Mouse (Mus musculus): Measurements from ENCODE around the gene Pik3ap1. TPM values are rescaled to one million over a fixed set of nuclear protein-coding genes. Genes with fewer than 3 reads are reported as not detected.
A peak's percentile ranks its signal among the peaks of the same experiment; 100 is the strongest.

The Pik3ap1 gene
- total and polyA plus RNA-seq, 3 experiments, result 1.3 to 2.0 (median 2.0) TPM

- H3K79me2 ChIP-seq (replicated peaks; ENCODE audit: control insufficient read depth, insufficient read depth, low read length), result no peaks in the 10 kb centered on the region
- H3K9ac ChIP-seq (ENCODE audit: low read depth, low read length), result no peak overlapping the region
- H3K27ac ChIP-seq, result no peak overlapping the region
- peak in 1 of 2 experiments; percentile 16 for DNase-seq
- TF ChIP-seq POLR2A (IDR thresholded peaks at IDR 0.05; ENCODE audit: insufficient read depth, low read depth, low read length) (no peak), EP300 (IDR thresholded peaks at IDR 0.05; ENCODE audit: insufficient read depth, low read depth, low read length) (no peak), CTCF (IDR thresholded peaks at IDR 0.05) (no peak)
- no peaks in the 10 kb centered on the region for H3K36me3 ChIP-seq (ENCODE audit: control insufficient read depth, insufficient read depth, low read length)
- peak overlapping the region; percentile 7 for H3K4me3 ChIP-seq
- intact Hi-C loops (cut with DNase I), result no loop called here
- H3K4me1 ChIP-seq (ENCODE audit: control insufficient read depth, insufficient read depth, low read length), result peaks cover 1% of the 10 kb centered on the region; the same call in 1 of the 2 replicates
- H3K27me3 ChIP-seq (ENCODE audit: control insufficient read depth, insufficient read depth, low read length), result no peaks in the 10 kb centered on the region
- 13% methylated on average over 20 of the region's 20 CpGs for WGBS
These were observed 73.8 kb downstream of the Pik3ap1 start for GRCm38 (mm10) chr19:41310971-41311703.

GRCm38 (mm10) chr19:41303933-41304332 lies 81.0 kb downstream of the Pik3ap1 start:
- intact Hi-C loops (cut with DNase I), result no loop called here
- 69% methylated on average over 3 of the region's 3 CpGs for WGBS

GRCm38 (mm10) chr19:41303433-41303832 lies 81.5 kb downstream of the Pik3ap1 start:
- no peak for DNase-seq
- intact Hi-C loops (cut with DNase I), result no loop called here
- no peaks in the 10 kb centered on the region for H3K4me1 ChIP-seq (ENCODE audit: control insufficient read depth, insufficient read depth, low read length)
- H3K27ac ChIP-seq, result no peak overlapping the region
- 43% methylated on average over 6 of the region's 6 CpGs for WGBS
- no peak for TF ChIP-seq EP300 (IDR thresholded peaks at IDR 0.05; ENCODE audit: insufficient read depth, low read depth, low read length)
- no peak for TF ChIP-seq POLR2A (IDR thresholded peaks at IDR 0.05; ENCODE audit: insufficient read depth, low read depth, low read length)
- no peak for TF ChIP-seq CTCF (IDR thresholded peaks at IDR 0.05)
- H3K79me2 ChIP-seq (replicated peaks; ENCODE audit: control insufficient read depth, insufficient read depth, low read length), result no peaks in the 10 kb centered on the region
- H3K9ac ChIP-seq (ENCODE audit: low read depth, low read length), result no peak overlapping the region
- no peaks in the 10 kb centered on the region for H3K36me3 ChIP-seq (ENCODE audit: control insufficient read depth, insufficient read depth, low read length)
- no peak overlapping the region for H3K4me3 ChIP-seq
- H3K27me3 ChIP-seq (ENCODE audit: control insufficient read depth, insufficient read depth, low read length), result no peaks in the 10 kb centered on the region

More at GRCm38 (mm10) chr19:41303933-41304332, 81.0 kb downstream of the Pik3ap1 start:
- DNase-seq, result no peak
- H3K27ac ChIP-seq, result no peak overlapping the region
- no peaks in the 10 kb centered on the region for H3K79me2 ChIP-seq (replicated peaks; ENCODE audit: control insufficient read depth, insufficient read depth, low read length)
- H3K36me3 ChIP-seq (ENCODE audit: control insufficient read depth, insufficient read depth, low read length), result no peaks in the 10 kb centered on the region
- H3K4me3 ChIP-seq, result no peak overlapping the region
- no peaks in the 10 kb centered on the region for H3K27me3 ChIP-seq (ENCODE audit: control insufficient read depth, insufficient read depth, low read length)
- no peak for TF ChIP-seq EP300 (IDR thresholded peaks at IDR 0.05; ENCODE audit: insufficient read depth, low read depth, low read length)
- TF ChIP-seq CTCF (IDR thresholded peaks at IDR 0.05), result no peak
- no peak for TF ChIP-seq POLR2A (IDR thresholded peaks at IDR 0.05; ENCODE audit: insufficient read depth, low read depth, low read length)
- no peaks in the 10 kb centered on the region for H3K4me1 ChIP-seq (ENCODE audit: control insufficient read depth, insufficient read depth, low read length)
- H3K9ac ChIP-seq (ENCODE audit: low read depth, low read length), result no peak overlapping the region

- H3K4me1 ChIP-seq (ENCODE audit: control insufficient read depth, insufficient read depth, low read length), result no peaks in the 10 kb centered on the region
- TF ChIP-seq POLR2A (IDR thresholded peaks at IDR 0.05; ENCODE audit: insufficient read depth, low read depth, low read length) (no peak), EP300 (IDR thresholded peaks at IDR 0.05; ENCODE audit: insufficient read depth, low read depth, low read length) (no peak), CTCF (IDR thresholded peaks at IDR 0.05) (no peak)
- H3K9ac ChIP-seq (ENCODE audit: low read depth, low read length), result no peak overlapping the region
- H3K36me3 ChIP-seq (ENCODE audit: control insufficient read depth, insufficient read depth, low read length), result no peaks in the 10 kb centered on the region
- H3K4me3 ChIP-seq, result no peak overlapping the region
- H3K79me2 ChIP-seq (replicated peaks; ENCODE audit: control insufficient read depth, insufficient read depth, low read length), result no peaks in the 10 kb centered on the region
- intact Hi-C loops (cut with DNase I), result no loop called here
- no peaks in the 10 kb centered on the region for H3K27me3 ChIP-seq (ENCODE audit: control insufficient read depth, insufficient read depth, low read length)
- no peak for DNase-seq
- 73% methylated on average over 6 of the region's 6 CpGs for WGBS
- no peak overlapping the region for H3K27ac ChIP-seq
These were observed 83.0 kb downstream of the Pik3ap1 start for GRCm38 (mm10) chr19:41301856-41302255.

GRCm38 (mm10) chr19:41299446-41299845 lies 85.5 kb downstream of the Pik3ap1 start:
- WGBS, result 85% methylated on average over 8 of the region's 8 CpGs
- Histone ChIP-seq H3K27me3 (ENCODE audit: control insufficient read depth, insufficient read depth, low read length) (no peaks in the 10 kb centered on the region), H3K79me2 (replicated peaks; ENCODE audit: control insufficient read depth, insufficient read depth, low read length) (no peaks in the 10 kb centered on the region), H3K4me1 (ENCODE audit: control insufficient read depth, insufficient read depth, low read length) (no peaks in the 10 kb centered on the region), H3K9ac (ENCODE audit: low read depth, low read length) (no peak overlapping the region), H3K36me3 (ENCODE audit: control insufficient read depth, insufficient read depth, low read length) (no peaks in the 10 kb centered on the region), H3K4me3 (no peak overlapping the region), H3K27ac (no peak overlapping the region)
- TF ChIP-seq CTCF (IDR thresholded peaks at IDR 0.05), result no peak
- TF ChIP-seq POLR2A (IDR thresholded peaks at IDR 0.05; ENCODE audit: insufficient read depth, low read depth, low read length), result no peak
- no peak for TF ChIP-seq EP300 (IDR thresholded peaks at IDR 0.05; ENCODE audit: insufficient read depth, low read depth, low read length)
- no peak for DNase-seq
- intact Hi-C loops (cut with DNase I), result no loop called here

GRCm38 (mm10) chr19:41290952-41291619 lies 93.8 kb downstream of the Pik3ap1 start:
- Histone ChIP-seq H3K27ac (no peak overlapping the region), H3K9ac (ENCODE audit: low read depth, low read length) (no peak overlapping the region), H3K79me2 (replicated peaks; ENCODE audit: control insufficient read depth, insufficient read depth, low read length) (no peaks in the 10 kb centered on the region), H3K27me3 (ENCODE audit: control insufficient read depth, insufficient read depth, low read length) (no peaks in the 10 kb centered on the region), H3K4me3 (no peak overlapping the region), H3K36me3 (ENCODE audit: control insufficient read depth, insufficient read depth, low read length) (no peaks in the 10 kb centered on the region), H3K4me1 (ENCODE audit: control insufficient read depth, insufficient read depth, low read length) (no peaks in the 10 kb centered on the region)
- DNase-seq, result no peak
- TF ChIP-seq EP300 (IDR thresholded peaks at IDR 0.05; ENCODE audit: insufficient read depth, low read depth, low read length) (no peak), CTCF (IDR thresholded peaks at IDR 0.05) (peak; percentile 66), POLR2A (IDR thresholded peaks at IDR 0.05; ENCODE audit: insufficient read depth, low read depth, low read length) (no peak)
- 76% methylated on average over 5 of the region's 5 CpGs for WGBS
- intact Hi-C loops (cut with DNase I), result no loop called here
